Mouse (Mus musculus) ES-Bruce4 (cell line): ENCODE results near the gene Aars2.

Experiments
- CTCF ChIP-seq: IDR thresholded peaks from one replicate; pipeline ENCODE4 v1.8.1; 2011; ENCODE audit warnings: low read depth, low read length
- POLR2A ChIP-seq: IDR thresholded peaks from one replicate; pipeline ENCODE4 v1.8.1; 2011; ENCODE audit warnings: low read length; ENCODE audit not compliant: insufficient read depth

- TF ChIP-seq POLR2A (no peak), CTCF (no peak)
Observed at GRCm38 (mm10) chr17:45526571-45526970, 19.9 kb downstream of the Aars2 start.
